Mouse (Mus musculus): ENCODE results near the gene Tns2. TPM values are rescaled to one million over a fixed set of nuclear protein-coding genes. Genes with fewer than 3 reads are reported as not detected.

Gene Tns2
- polyA plus RNA-seq, 1 experiment from 2014 or later = 8.9 TPM

- H3K9me3 ChIP-seq (ENCODE audit: control insufficient read depth, low read length) = no peaks in the 10 kb centered on the region
- H3K9ac ChIP-seq (replicated peaks; ENCODE audit: low read length) = no peak overlapping the region
- 0 out of 2 replicates have a peak, but pooled peaks cover 3% of the 10 kb centered on the region for H3K4me1 ChIP-seq (ENCODE audit: control insufficient read depth, insufficient read depth, low read length)
- ATAC-seq (ENCODE audit: low FRiP score, low TSS enrichment) = no peak
- H3K4me3 ChIP-seq (replicated peaks; ENCODE audit: low read depth, low read length) = no peak overlapping the region
- peaks cover 23% of the 10 kb centered on the region for H3K27me3 ChIP-seq (ENCODE audit: control insufficient read depth, insufficient read depth, low read length)
- whole genome bisulfite sequencing = 86% methylated on average over 5 of the region's 5 CpGs
- DNase-seq = no peak
- no peak overlapping the region for H3K27ac ChIP-seq (replicated peaks; ENCODE audit: low read depth, low read length)
- H3K4me2 ChIP-seq (ENCODE audit: low read length) = no peak overlapping the region
- H3K36me3 ChIP-seq (ENCODE audit: control insufficient read depth, insufficient read depth, low read length) = no peaks in the 10 kb centered on the region
Measured at GRCm38 (mm10) chr15:102141120-102141519, 40.9 kb downstream of the Tns2 start.

DNA sequence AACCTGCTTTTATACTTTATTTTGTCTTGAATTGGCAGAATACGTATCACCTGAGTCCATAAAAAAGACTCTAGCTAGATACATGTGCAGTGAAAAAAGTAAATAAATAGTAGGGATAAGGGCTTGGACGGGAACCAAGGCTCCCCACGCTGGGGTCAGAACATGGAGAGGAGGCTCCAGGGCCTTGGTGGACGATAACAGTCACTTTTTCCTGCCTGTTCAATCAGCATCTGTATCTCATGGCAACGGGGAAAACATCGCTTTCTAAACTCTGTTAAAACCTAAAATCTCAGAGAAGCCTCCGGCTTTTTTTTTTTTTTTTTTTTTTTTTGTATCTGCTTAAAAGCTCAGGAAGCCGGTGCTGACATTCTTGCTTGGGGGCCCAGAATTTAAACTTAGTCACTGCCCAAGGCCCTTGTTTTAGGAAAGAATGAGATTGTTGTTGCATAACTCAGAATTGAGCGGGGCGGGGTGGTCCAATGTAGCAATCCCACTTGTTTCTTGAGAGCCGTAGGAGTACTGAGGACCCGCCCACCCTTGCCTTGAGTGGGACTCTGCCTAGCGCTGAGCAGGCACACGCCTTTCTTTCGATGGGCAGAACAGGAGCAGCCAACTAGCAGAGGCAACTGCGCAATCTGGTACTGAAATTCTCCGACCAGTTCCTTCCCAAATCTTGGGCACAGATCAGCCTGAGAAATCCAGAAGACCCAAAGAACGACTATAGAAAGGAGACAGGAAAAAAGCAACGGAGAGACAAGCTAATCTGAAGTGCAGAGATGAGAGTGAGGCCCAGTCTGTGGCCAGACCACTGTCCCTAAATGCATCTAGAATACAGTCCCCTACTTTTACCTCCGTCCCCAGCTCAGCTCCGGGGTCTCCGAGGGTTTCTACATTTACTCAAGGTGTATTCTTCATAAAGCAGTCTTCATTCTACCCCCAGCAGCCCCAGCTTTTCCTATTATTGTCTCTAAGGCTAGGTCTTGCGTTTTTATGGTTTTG, 43.0 kb downstream of the Tns2 start:
- peaks cover 23% of the 10 kb centered on the region for H3K27me3 ChIP-seq (ENCODE audit: control insufficient read depth, insufficient read depth, low read length)

GRCm38 (mm10) chr15:102144274-102144711, 44.1 kb downstream of the Tns2 start, which contains the start of gene Igfbp6:
Gene Igfbp6 (plus strand): TSS chr15:102144362.
- no peak within 1 kb of the TSS for H3K9ac ChIP-seq (replicated peaks; ENCODE audit: low read length)
- no peaks in the 10 kb centered on the region for H3K36me3 ChIP-seq (ENCODE audit: control insufficient read depth, insufficient read depth, low read length)
- H3K4me3 ChIP-seq (replicated peaks; ENCODE audit: low read depth, low read length) = no peak within 1 kb of the TSS; the same call in 1 of the 2 replicates
- no peak for DNase-seq
- H3K27me3 ChIP-seq (ENCODE audit: control insufficient read depth, insufficient read depth, low read length) = peaks cover 23% of the 10 kb centered on the region
- H3K4me2 ChIP-seq (ENCODE audit: low read length) = peak within 1 kb of the TSS; percentile 19; the same call in 1 of the 2 replicates
- no peaks in the 10 kb centered on the region for H3K9me3 ChIP-seq (ENCODE audit: control insufficient read depth, low read length)
- no peak for ATAC-seq (ENCODE audit: low FRiP score, low TSS enrichment)
- 4% methylated on average over 22 of the region's 22 CpGs for WGBS
- no peak within 1 kb of the TSS for H3K27ac ChIP-seq (replicated peaks; ENCODE audit: low read depth, low read length)
- 0 out of 2 replicates have a peak, but pooled peaks cover 3% of the 10 kb centered on the region for H3K4me1 ChIP-seq (ENCODE audit: control insufficient read depth, insufficient read depth, low read length)

More for the DNA sequence above, 43.0 kb downstream of the Tns2 start:
- Histone ChIP-seq H3K27ac (replicated peaks; ENCODE audit: low read depth, low read length) (no peak overlapping the region), H3K4me2 (ENCODE audit: low read length) (no peak overlapping the region), H3K4me1 (ENCODE audit: control insufficient read depth, insufficient read depth, low read length) (0 out of 2 replicates have a peak, but pooled peaks cover 3% of the 10 kb centered on the region), H3K36me3 (ENCODE audit: control insufficient read depth, insufficient read depth, low read length) (no peaks in the 10 kb centered on the region), H3K9me3 (ENCODE audit: control insufficient read depth, low read length) (no peaks in the 10 kb centered on the region), H3K9ac (replicated peaks; ENCODE audit: low read length) (no peak overlapping the region), H3K4me3 (replicated peaks; ENCODE audit: low read depth, low read length) (no peak overlapping the region)
- DNase-seq = no peak
- ATAC-seq (ENCODE audit: low FRiP score, low TSS enrichment) = no peak
- 52% methylated on average over 23 of the region's 23 CpGs for WGBS

- H3K9ac ChIP-seq (replicated peaks; ENCODE audit: low read length) = no peak overlapping the region
Measured at GRCm38 (mm10) chr15:102144726-102145125, 44.5 kb downstream of the Tns2 start.

GRCm38 (mm10) chr15:102145330-102145729, 45.1 kb downstream of the Tns2 start:
- Histone ChIP-seq H3K9ac (replicated peaks; ENCODE audit: low read length) (no peak overlapping the region), H3K27me3 (ENCODE audit: control insufficient read depth, insufficient read depth, low read length) (peaks cover 23% of the 10 kb centered on the region), H3K4me1 (ENCODE audit: control insufficient read depth, insufficient read depth, low read length) (0 out of 2 replicates have a peak, but pooled peaks cover 3% of the 10 kb centered on the region), H3K4me2 (ENCODE audit: low read length) (no peak overlapping the region), H3K4me3 (replicated peaks; ENCODE audit: low read depth, low read length) (no peak overlapping the region), H3K36me3 (ENCODE audit: control insufficient read depth, insufficient read depth, low read length) (no peaks in the 10 kb centered on the region), H3K9me3 (ENCODE audit: control insufficient read depth, low read length) (no peaks in the 10 kb centered on the region), H3K27ac (replicated peaks; ENCODE audit: low read depth, low read length) (no peak overlapping the region)
- 92% methylated on average over 10 of the region's 10 CpGs for WGBS
- DNase-seq (no peak), ATAC-seq (ENCODE audit: low FRiP score, low TSS enrichment) (no peak)

More at GRCm38 (mm10) chr15:102144726-102145125, 44.5 kb downstream of the Tns2 start:
- ATAC-seq (ENCODE audit: low FRiP score, low TSS enrichment) (no peak), DNase-seq (no peak)
- Histone ChIP-seq H3K27me3 (ENCODE audit: control insufficient read depth, insufficient read depth, low read length) (peaks cover 23% of the 10 kb centered on the region), H3K9me3 (ENCODE audit: control insufficient read depth, low read length) (no peaks in the 10 kb centered on the region), H3K27ac (replicated peaks; ENCODE audit: low read depth, low read length) (no peak overlapping the region), H3K4me3 (replicated peaks; ENCODE audit: low read depth, low read length) (no peak overlapping the region; the same call in 1 of the 2 replicates), H3K4me1 (ENCODE audit: control insufficient read depth, insufficient read depth, low read length) (0 out of 2 replicates have a peak, but pooled peaks cover 3% of the 10 kb centered on the region), H3K36me3 (ENCODE audit: control insufficient read depth, insufficient read depth, low read length) (no peaks in the 10 kb centered on the region), H3K4me2 (ENCODE audit: low read length) (peak overlapping the region; percentile 19; the same call in 1 of the 2 replicates)
- WGBS = 10% methylated on average over 19 of the region's 19 CpGs

DNA sequence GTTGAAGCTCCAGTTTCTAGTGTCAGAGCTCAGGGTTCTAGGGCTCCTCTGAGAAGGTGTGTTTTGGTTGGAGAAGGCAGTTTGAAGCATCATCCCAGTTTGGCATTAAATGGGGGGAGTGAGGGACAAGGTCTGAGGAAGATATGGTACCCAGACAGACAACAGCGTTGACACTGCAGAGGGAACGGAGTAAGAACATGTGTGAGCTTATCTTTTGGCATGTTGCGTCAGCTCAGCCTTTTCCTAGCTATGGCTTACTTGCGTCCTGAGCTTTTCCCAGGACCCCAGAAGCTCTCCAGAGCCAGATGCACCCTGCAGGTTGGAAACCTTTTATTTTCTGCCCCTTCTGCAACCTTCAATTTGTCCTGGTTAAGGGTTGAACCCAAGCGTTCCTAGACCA, 45.9 kb downstream of the Tns2 start:
- Histone ChIP-seq H3K36me3 (ENCODE audit: control insufficient read depth, insufficient read depth, low read length) (no peaks in the 10 kb centered on the region), H3K27ac (replicated peaks; ENCODE audit: low read depth, low read length) (no peak overlapping the region), H3K4me3 (replicated peaks; ENCODE audit: low read depth, low read length) (no peak overlapping the region), H3K9ac (replicated peaks; ENCODE audit: low read length) (no peak overlapping the region), H3K9me3 (ENCODE audit: control insufficient read depth, low read length) (no peaks in the 10 kb centered on the region), H3K4me1 (ENCODE audit: control insufficient read depth, insufficient read depth, low read length) (0 out of 2 replicates have a peak, but pooled peaks cover 3% of the 10 kb centered on the region), H3K4me2 (ENCODE audit: low read length) (no peak overlapping the region), H3K27me3 (ENCODE audit: control insufficient read depth, insufficient read depth, low read length) (peaks cover 23% of the 10 kb centered on the region)
- 91% methylated on average over 5 of the region's 5 CpGs for WGBS
- no peak for ATAC-seq (ENCODE audit: low FRiP score, low TSS enrichment)
- DNase-seq = no peak

- Histone ChIP-seq H3K27ac (replicated peaks; ENCODE audit: low read depth, low read length) (no peak overlapping the region), H3K4me1 (ENCODE audit: control insufficient read depth, insufficient read depth, low read length) (0 out of 2 replicates have a peak, but pooled peaks cover 3% of the 10 kb centered on the region), H3K9me3 (ENCODE audit: control insufficient read depth, low read length) (no peaks in the 10 kb centered on the region), H3K36me3 (ENCODE audit: control insufficient read depth, insufficient read depth, low read length) (no peaks in the 10 kb centered on the region), H3K4me2 (ENCODE audit: low read length) (no peak overlapping the region), H3K27me3 (ENCODE audit: control insufficient read depth, insufficient read depth, low read length) (peaks cover 23% of the 10 kb centered on the region), H3K9ac (replicated peaks; ENCODE audit: low read length) (no peak overlapping the region), H3K4me3 (replicated peaks; ENCODE audit: low read depth, low read length) (no peak overlapping the region)
- 3% methylated on average over 1 of the region's 1 CpGs for WGBS
- DNase-seq = peak; percentile 66
- no peak for ATAC-seq (ENCODE audit: low FRiP score, low TSS enrichment)
Measured at GRCm38 (mm10) chr15:102146882-102147281, 46.7 kb downstream of the Tns2 start.

- no peak overlapping the region for H3K9ac ChIP-seq (replicated peaks; ENCODE audit: low read length)
- no peaks in the 10 kb centered on the region for H3K36me3 ChIP-seq (ENCODE audit: control insufficient read depth, insufficient read depth, low read length)
- DNase-seq = no peak
- H3K4me2 ChIP-seq (ENCODE audit: low read length) = no peak overlapping the region
- H3K27me3 ChIP-seq (ENCODE audit: control insufficient read depth, insufficient read depth, low read length) = peaks cover 23% of the 10 kb centered on the region
- no peak overlapping the region for H3K4me3 ChIP-seq (replicated peaks; ENCODE audit: low read depth, low read length)
- H3K27ac ChIP-seq (replicated peaks; ENCODE audit: low read depth, low read length) = no peak overlapping the region
- ATAC-seq (ENCODE audit: low FRiP score, low TSS enrichment) = no peak
- WGBS = 73% methylated on average over 16 of the region's 16 CpGs
- H3K9me3 ChIP-seq (ENCODE audit: control insufficient read depth, low read length) = no peaks in the 10 kb centered on the region
- H3K4me1 ChIP-seq (ENCODE audit: control insufficient read depth, insufficient read depth, low read length) = 0 out of 2 replicates have a peak, but pooled peaks cover 3% of the 10 kb centered on the region
Measured at GRCm38 (mm10) chr15:102147674-102148402, 47.6 kb downstream of the Tns2 start.

Data from midbrain, embryonic 14.5 days (tissue).